Mouse (Mus musculus): ENCODE data around the gene Olfr1122.
"Not testable (repeated sequence)": the region's sequence is repeated elsewhere in the genome, so short reads cannot be mapped to it uniquely, and the experiment has no call there.

Olfr1122 gene

DNA sequence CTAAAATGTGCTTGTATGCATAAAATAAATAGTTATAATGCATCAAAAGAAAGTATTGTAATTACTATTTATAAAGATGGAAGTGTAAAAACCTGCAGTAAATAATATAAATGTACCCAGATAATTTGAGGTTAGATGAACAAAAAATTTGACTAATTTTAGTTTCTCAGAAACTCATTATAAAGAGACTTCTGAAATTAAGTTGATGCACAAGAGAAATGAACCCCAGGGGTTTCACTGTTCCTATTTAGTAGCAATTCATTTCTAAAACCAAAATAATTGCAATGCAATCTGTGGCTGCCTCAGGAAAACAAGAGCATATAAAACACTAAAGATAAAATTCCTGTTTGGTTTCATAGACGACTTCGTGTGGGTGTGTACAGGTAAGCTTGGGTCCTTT lies at the start of gene Olfr1122:
TSS of gene Olfr1122 (plus strand) at position 301 of the 400 bp plus-strand sequence.
- no peak for DNase-seq (ENCODE audit: low spot score in 2 of 2)

DNA sequence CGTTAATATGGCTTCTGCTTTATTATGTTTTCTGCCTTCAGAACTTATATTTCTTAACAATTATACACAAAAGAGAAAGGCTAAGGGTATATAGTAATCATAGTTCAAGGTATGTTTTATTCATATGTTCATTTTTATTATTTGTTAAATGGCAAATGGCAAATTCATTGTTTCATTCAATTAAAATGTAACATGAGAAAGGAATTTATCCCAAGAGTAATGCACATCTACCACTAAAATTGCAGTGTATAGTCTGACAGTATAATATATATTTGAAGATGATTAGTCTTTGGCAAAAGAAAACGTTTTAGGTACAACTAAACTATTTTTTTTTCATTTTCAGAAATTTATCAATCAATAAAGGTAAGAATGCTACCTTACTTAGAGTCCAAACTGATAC lies 31.1 kb upstream of the Olfr1122 start, which contains the start of gene Olfr1120:
TSS of gene Olfr1120 (plus strand) at position 301 of the 400 bp plus-strand sequence.
- no peak for DNase-seq (ENCODE audit: low spot score in 2 of 2)

DNA sequence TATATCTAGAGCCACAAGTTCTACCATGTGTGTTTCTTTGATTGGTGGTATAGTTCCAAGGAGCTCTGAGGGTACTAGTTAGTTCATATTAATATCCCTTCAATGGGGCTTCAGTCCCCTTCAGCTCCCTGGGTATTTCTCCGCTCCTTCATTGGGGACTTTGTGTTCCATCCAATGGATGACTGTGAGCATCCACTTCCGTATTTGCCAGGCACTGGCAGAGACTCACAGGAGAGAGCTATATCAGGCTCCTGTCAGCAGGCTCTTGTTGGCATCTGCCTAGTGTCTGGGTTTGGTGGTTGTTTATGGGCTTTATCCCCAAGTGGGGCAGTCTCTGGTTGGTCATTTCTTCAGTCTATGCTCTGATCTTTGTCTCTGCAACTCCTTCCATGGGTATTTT lies 25.5 kb upstream of the Olfr1122 start:
- not testable (repeated sequence) for DNase-seq (ENCODE audit: low spot score in 2 of 2)

DNA sequence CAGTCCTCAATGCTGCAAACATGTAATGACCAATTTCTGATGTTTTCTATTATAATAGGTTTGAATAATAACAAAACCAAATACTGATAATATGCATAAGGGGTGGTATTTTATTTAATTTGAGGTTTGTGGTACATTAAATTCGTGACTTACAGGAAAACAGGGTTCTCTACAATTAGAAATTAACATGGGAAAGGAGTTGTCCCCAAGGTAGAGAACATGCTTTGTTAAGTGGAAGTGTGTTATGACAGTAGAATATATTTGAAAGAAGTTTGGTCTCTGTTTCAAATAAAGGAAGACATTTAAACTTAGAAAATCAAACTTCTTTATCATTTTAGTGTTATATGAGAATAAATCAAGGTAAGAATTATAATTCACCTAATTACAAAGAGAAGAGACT lies 16.1 kb upstream of the Olfr1122 start, which contains the start of gene Olfr1121:
TSS of gene Olfr1121 (plus strand) at position 301 of the 400 bp plus-strand sequence.
- no peak for DNase-seq (ENCODE audit: low spot score in 2 of 2)

DNA sequence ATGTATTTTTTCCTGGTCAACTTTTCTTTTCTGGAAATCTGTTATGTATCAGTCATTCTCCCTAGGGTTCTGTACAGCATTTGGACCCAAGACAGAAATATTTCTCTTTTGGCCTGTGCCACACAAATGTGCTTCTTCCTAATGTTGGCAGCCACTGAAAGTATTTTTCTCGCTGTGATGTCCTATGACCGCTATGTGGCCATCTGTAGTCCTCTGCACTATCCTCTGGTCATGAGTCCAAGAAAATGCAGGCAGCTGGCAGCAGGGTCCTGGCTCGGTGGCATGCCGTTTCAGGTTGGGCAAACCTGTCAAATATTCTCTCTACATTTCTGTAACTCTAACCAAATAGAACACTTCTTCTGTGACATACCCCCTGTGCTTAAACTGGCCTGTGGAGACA lies 13.9 kb upstream of the Olfr1122 start:
- no peak for DNase-seq (ENCODE audit: low spot score in 2 of 2)

DNA sequence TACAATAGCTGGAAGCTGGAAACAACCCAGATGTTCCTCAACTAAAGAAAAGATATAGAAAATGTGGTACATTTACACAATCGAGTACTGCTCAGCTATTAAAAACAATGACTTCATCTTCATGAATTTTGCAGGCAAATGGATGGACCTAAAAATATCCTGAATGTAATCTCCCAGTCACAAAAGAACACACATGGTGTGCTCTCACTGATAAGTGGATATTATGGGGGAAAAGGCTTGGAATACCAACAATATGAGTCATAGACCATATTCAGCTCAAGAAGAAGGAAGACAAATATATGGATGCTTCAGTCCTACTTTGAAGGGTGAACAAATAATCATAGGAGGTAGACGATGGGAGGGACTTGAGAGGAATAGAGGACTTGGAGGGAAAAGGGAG lies 1.7 kb upstream of the Olfr1122 start:
- DNase-seq (ENCODE audit: low spot score in 2 of 2), result no peak

DNA sequence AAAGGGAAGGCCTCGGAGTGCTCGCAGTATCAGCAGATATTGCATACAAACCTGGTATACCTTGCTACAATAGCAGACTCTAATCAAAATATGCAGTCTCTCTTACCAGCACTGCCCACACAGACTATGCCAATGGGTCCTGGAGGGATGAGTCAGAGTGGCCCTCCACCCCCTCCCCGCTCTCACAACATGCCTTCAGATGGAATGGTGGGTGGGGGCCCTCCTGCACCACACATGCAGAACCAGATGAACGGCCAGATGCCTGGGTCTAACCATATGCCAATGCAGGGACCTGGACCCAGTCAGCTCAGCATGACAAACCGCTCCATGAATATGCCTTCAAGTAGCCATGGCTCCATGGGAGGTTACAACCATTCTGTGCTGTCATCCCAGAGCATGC lies 8.0 kb downstream of the Olfr1122 start:
- DNase-seq (ENCODE audit: low spot score in 2 of 2), result not testable (repeated sequence)

DNA sequence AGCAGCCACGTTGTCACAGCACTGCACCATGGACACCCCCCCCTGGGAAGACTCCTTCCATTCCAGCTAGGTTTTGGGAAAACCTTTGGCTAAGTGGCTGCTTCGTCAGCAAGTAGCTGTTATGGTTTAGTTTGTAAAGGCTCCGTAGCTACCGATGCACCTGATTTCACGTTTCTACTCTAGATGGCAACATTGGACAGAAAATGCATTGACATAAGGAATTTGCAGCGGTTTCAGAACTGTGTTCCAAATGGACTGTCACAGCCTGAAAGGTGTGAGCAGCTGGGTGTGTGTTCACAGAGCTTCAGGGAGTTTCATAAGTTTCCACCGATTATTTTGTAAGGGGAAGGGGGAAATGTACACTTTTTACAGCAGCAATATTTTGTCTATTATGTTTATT lies 9.0 kb downstream of the Olfr1122 start:
- DNase-seq (ENCODE audit: low spot score in 2 of 2), result not testable (repeated sequence)

DNA sequence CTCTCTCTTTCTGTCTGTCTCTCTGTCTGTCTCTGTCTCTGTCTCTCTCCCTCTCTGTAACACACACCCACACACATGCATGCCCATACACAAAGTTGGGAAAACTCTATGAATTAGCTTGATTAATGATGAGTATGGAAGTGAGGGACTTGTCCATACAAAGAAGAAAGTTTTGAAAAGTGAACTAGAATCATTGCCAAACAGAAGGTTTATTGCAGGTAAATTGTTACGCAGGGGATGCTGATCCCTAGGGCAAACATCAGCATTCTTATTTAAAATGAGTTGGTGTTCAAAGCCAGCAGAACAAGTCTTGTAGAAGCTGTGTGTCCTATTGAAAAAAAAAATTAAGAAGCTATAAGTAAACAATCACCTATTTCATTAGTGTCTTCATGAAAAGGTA lies 30.7 kb downstream of the Olfr1122 start, which contains the start of gene Olfr1123:
TSS of gene Olfr1123 (plus strand) at position 301 of the 400 bp plus-strand sequence.
- DNase-seq (ENCODE audit: low spot score in 2 of 2), result no peak

DNA sequence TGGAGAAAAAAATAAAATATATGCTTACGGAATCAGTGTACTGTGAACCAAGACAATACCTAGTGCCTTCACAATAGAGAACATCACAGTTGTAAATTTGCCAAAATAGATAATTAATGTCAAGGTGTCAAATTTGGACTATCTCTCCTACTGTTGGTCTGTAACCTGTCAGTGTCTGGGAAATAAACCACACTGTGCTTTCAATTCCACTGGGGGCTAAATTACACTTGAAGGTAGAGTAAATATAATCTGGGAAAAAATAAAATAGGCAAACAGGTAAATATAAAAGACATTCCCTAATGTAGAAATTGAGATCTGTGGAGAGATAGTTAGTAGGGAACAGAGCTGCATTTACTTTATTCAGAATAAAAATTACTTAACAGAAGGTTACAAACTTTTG lies 44.3 kb downstream of the Olfr1122 start, which contains the start of gene Olfr1124:
TSS of gene Olfr1124 (plus strand) at position 301 of the 400 bp plus-strand sequence.
- DNase-seq (ENCODE audit: low spot score in 2 of 2), result no peak

DNA sequence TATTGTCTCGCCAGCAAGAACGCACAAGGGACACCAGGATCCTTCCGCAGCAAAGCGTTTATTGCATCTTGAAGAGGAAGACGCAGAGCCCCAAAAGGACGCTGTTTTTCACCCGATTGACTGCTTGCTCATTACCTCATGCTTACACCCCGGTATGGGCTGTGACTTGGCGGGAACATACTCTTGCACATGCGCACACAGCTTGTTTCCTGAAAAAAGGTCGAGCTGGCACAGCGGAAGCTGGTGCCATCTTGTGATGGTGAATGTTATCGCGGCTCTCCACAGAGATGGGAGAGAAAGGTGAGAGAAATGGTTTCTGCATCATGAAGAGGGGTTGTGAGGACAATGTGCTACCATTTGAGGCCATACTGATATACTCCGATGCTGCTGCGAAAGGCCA lies 52.1 kb downstream of the Olfr1122 start:
- DNase-seq (ENCODE audit: low spot score in 2 of 2), result no peak
